Mouse (Mus musculus): ENCODE data around the gene Tcp10b. TPM values are rescaled to one million over a fixed set of nuclear protein-coding genes. Genes with fewer than 3 reads are reported as not detected.

The Tcp10b gene
- polyA plus RNA-seq, 1 experiment: 0.70 TPM

Other genes with a start within 250 kb of the Tcp10b start
- gene Mas1, start 193.0 kb upstream of the Tcp10b start, polyA plus RNA-seq (2012; rRNA removed): 25.8 and 34.8 TPM in 2 replicates
- 0.22 and 0.23 TPM in 2 replicates for gene Mrgprh, start 185.1 kb upstream of the Tcp10b start, polyA plus RNA-seq (2012; rRNA removed)
- 3.8 and 4.3 TPM in 2 replicates for gene Pnldc1, start 150.9 kb upstream of the Tcp10b start, polyA plus RNA-seq (2012; rRNA removed)
- 122 and 138 TPM in 2 replicates for gene Tcp1, start 145.4 kb upstream of the Tcp10b start, polyA plus RNA-seq (2012; rRNA removed)
- gene Mrpl18, start 144.8 kb upstream of the Tcp10b start, polyA plus RNA-seq (2012; rRNA removed): 55.8 and 56.9 TPM in 2 replicates
- 4.1 and 6.0 TPM in 2 replicates for gene Acat3, start 120.5 kb upstream of the Tcp10b start, polyA plus RNA-seq (2012; rRNA removed)
- gene Acat2, start 100.4 kb upstream of the Tcp10b start, polyA plus RNA-seq (2012; rRNA removed): 40.0 and 45.0 TPM in 2 replicates
- gene Wtap, start 66.9 kb upstream of the Tcp10b start, polyA plus RNA-seq (2012; rRNA removed): 53.6 and 66.9 TPM in 2 replicates
- 261 and 282 TPM in 2 replicates for gene Sod2, start 54.3 kb upstream of the Tcp10b start, polyA plus RNA-seq (2012; rRNA removed)
- gene Gpr31b, start 8.8 kb upstream of the Tcp10b start, polyA plus RNA-seq (2012; rRNA removed): not detected in 2 replicates
- 0.06 and 0.08 TPM in 2 replicates for gene Unc93a, start 70.7 kb downstream of the Tcp10b start, polyA plus RNA-seq (2012; rRNA removed)
- not detected in 2 replicates for gene Smok2a, start 160.1 kb downstream of the Tcp10b start, polyA plus RNA-seq (2012; rRNA removed)
- not detected in 2 replicates for gene Smok2b, start 169.2 kb downstream of the Tcp10b start, polyA plus RNA-seq (2012; rRNA removed)